Mouse (Mus musculus) stomach, embryonic 16.5 days (tissue): ENCODE measurements around the gene Crygs. TPM values are rescaled to one million over a fixed set of nuclear protein-coding genes. Genes with fewer than 3 reads are reported as not detected.
A peak's percentile ranks its signal among the peaks of the same experiment; 100 is the strongest.

Experiments
- ATAC-seq: fragments of 200-750 bp; cut with Nextera tagmentation; 2 replicates; pipeline ENCODE4 v1.8.0; 2017; ENCODE audit warnings: moderate number of reproducible peaks, moderate TSS enrichment; ENCODE audit not compliant: insufficient read depth, low FRiP score
- H3K27ac ChIP-seq: fragments of 300-500 bp; sonication (generic); 2 replicates; pipeline ENCODE4 v1.5.1; 2014; ENCODE audit warnings: low read length
- H3K27me3 ChIP-seq: fragments of 300-500 bp; sonication (generic); 2 replicates; pipeline ENCODE4 v1.6.1; 2014; ENCODE audit warnings: low read length, control low read depth, mixed read lengths; ENCODE audit not compliant: control insufficient read depth, insufficient read depth
- H3K36me3 ChIP-seq: fragments of 300-500 bp; sonication (generic); 2 replicates; pipeline ENCODE4 v1.6.1; 2014; ENCODE audit warnings: low read length; ENCODE audit not compliant: control insufficient read depth, insufficient read depth
- H3K4me1 ChIP-seq: fragments of 300-500 bp; sonication (generic); 2 replicates; pipeline ENCODE4 v1.6.1; 2014; ENCODE audit warnings: low read length, control low read depth, mixed read lengths; ENCODE audit not compliant: control insufficient read depth, insufficient read depth
- H3K4me2 ChIP-seq: fragments of 300-500 bp; sonication (generic); 2 replicates; pipeline ENCODE4 v1.6.1; 2014; ENCODE audit warnings: low read depth, low read length, mixed read lengths
- H3K4me3 ChIP-seq: fragments of 300-500 bp; sonication (generic); replicated peaks from 2 replicates; pipeline ENCODE4 v1.5.1; 2014; ENCODE audit warnings: mild to moderate bottlenecking, low read length
- H3K9ac ChIP-seq: fragments of 300-500 bp; sonication (generic); 2 replicates; pipeline ENCODE4 v1.6.1; 2014; ENCODE audit warnings: low read length
- H3K9me3 ChIP-seq: fragments of 300-500 bp; sonication (generic); replicated peaks from 2 replicates; pipeline ENCODE4 v1.6.1; 2016; ENCODE audit warnings: low read length, control low read depth; ENCODE audit not compliant: control insufficient read depth
- WGBS: fragments of 180-500 bp; shearing (Covaris S2); extraction: QIAGEN DNeasy Blood & Tissue Kit; methylation state at CpG from one replicate; pipeline ENCODE4 v1.1.7; 2014; 5-methylcytosine and 5-hydroxymethylcytosine counted together
- polyA plus RNA-seq: library from polyadenylated mRNA; unstranded; fragments of >200 nt; fragmentation: Nextera tagmentation; extraction: Ambion mirVana; gene quantifications from 2 replicates; pipeline ENCODE4 v1.2.1, GENCODE M21; 2015

Crygs gene
- polyA plus RNA-seq = not detected in 2 replicates

- Histone ChIP-seq H3K4me3 (no peak within 1 kb of the TSS), H3K27ac (no peak within 1 kb of the TSS), H3K36me3 (no peaks in the 10 kb centered on the region), H3K4me2 (no peak within 1 kb of the TSS), H3K4me1 (no peaks in the 10 kb centered on the region), H3K9ac (no peak within 1 kb of the TSS), H3K9me3 (no peaks in the 10 kb centered on the region), H3K27me3 (no peaks in the 10 kb centered on the region)
- no peak for ATAC-seq
- WGBS = 42% methylated on average over 2 of the region's 2 CpGs
Measured at GRCm38 (mm10) chr16:22811477-22811876, at the start of gene Crygs. Crygs (minus strand) TSS chr16:22811577.

GRCm38 (mm10) chr16:22857431-22858113, 46.2 kb upstream of the Crygs start, which contains the start of the genes Tbccd1 and Dnajb11:
Tbccd1 (minus strand) TSS chr16:22857669.
Dnajb11 (plus strand) TSS chr16:22857845.
- Histone ChIP-seq H3K9ac (peak within 1 kb of the TSS; percentile 94), H3K4me1 (peaks cover 10% of the 10 kb centered on the region), H3K9me3 (no peaks in the 10 kb centered on the region), H3K27ac (peak within 1 kb of the TSS; percentile 86), H3K36me3 (no peaks in the 10 kb centered on the region), H3K27me3 (no peaks in the 10 kb centered on the region), H3K4me2 (peak within 1 kb of the TSS; percentile 88), H3K4me3 (peak within 1 kb of the TSS; percentile 97)
- peak; percentile 99 for ATAC-seq
- under 1% methylated on average over 62 of the region's 62 CpGs for WGBS

- no peak for ATAC-seq
- Histone ChIP-seq H3K9ac (peak overlapping the region; percentile 77), H3K27ac (peak overlapping the region; percentile 86), H3K27me3 (no peaks in the 10 kb centered on the region), H3K4me2 (peak overlapping the region; percentile 88), H3K36me3 (no peaks in the 10 kb centered on the region), H3K4me1 (peaks cover 10% of the 10 kb centered on the region), H3K4me3 (peak overlapping the region; percentile 66), H3K9me3 (no peaks in the 10 kb centered on the region)
- 9% methylated on average over 9 of the region's 9 CpGs for WGBS
Measured at GRCm38 (mm10) chr16:22856773-22857172, 45.4 kb upstream of the Crygs start.

GRCm38 (mm10) chr16:22852709-22853108, 41.3 kb upstream of the Crygs start:
- no peak overlapping the region for H3K27ac ChIP-seq
- H3K4me2 ChIP-seq = no peak overlapping the region
- peaks cover 4% of the 10 kb centered on the region for H3K4me1 ChIP-seq
- no peaks in the 10 kb centered on the region for H3K36me3 ChIP-seq
- WGBS = 94% methylated on average over 4 of the region's 4 CpGs
- no peak overlapping the region for H3K9ac ChIP-seq
- H3K9me3 ChIP-seq = no peaks in the 10 kb centered on the region
- no peak overlapping the region for H3K4me3 ChIP-seq
- H3K27me3 ChIP-seq = no peaks in the 10 kb centered on the region
- ATAC-seq = no peak

- H3K27me3 ChIP-seq = no peaks in the 10 kb centered on the region
- H3K27ac ChIP-seq = no peak overlapping the region
- peaks cover 17% of the 10 kb centered on the region; the same call in 1 of the 2 replicates for H3K4me1 ChIP-seq
- H3K9me3 ChIP-seq = no peaks in the 10 kb centered on the region
- no peak overlapping the region for H3K9ac ChIP-seq
- 77% methylated on average over 1 of the region's 1 CpGs for WGBS
- no peaks in the 10 kb centered on the region for H3K36me3 ChIP-seq
- ATAC-seq = no peak
- no peak overlapping the region for H3K4me3 ChIP-seq
- H3K4me2 ChIP-seq = no peak overlapping the region
Measured at GRCm38 (mm10) chr16:22848331-22848730, 37.0 kb upstream of the Crygs start.

- no peak overlapping the region for H3K9ac ChIP-seq
- peaks cover 17% of the 10 kb centered on the region; the same call in 1 of the 2 replicates for H3K4me1 ChIP-seq
- H3K27me3 ChIP-seq = no peaks in the 10 kb centered on the region
- H3K9me3 ChIP-seq = no peaks in the 10 kb centered on the region
- no peak for ATAC-seq
- 90% methylated on average over 1 of the region's 1 CpGs for WGBS
- no peak overlapping the region for H3K27ac ChIP-seq
- H3K36me3 ChIP-seq = no peaks in the 10 kb centered on the region
- H3K4me2 ChIP-seq = no peak overlapping the region
- no peak overlapping the region for H3K4me3 ChIP-seq
Measured at GRCm38 (mm10) chr16:22847686-22848085, 36.3 kb upstream of the Crygs start.

- H3K27ac ChIP-seq = peak overlapping the region; percentile 31; the same call in 1 of the 2 replicates
- no peak for ATAC-seq
Measured at GRCm38 (mm10) chr16:22845481-22845880, 34.1 kb upstream of the Crygs start.

GRCm38 (mm10) chr16:22844834-22845233, 33.5 kb upstream of the Crygs start:
- H3K36me3 ChIP-seq = no peaks in the 10 kb centered on the region
- H3K4me2 ChIP-seq = peak overlapping the region; percentile 95
- ATAC-seq = no peak
- 60% methylated on average over 5 of the region's 5 CpGs for WGBS
- H3K27ac ChIP-seq = peak overlapping the region; percentile 31
- H3K27me3 ChIP-seq = no peaks in the 10 kb centered on the region
- H3K9ac ChIP-seq = peak overlapping the region; percentile 82
- H3K4me1 ChIP-seq = peaks cover 17% of the 10 kb centered on the region; the same call in 1 of the 2 replicates
- H3K4me3 ChIP-seq = peak overlapping the region; percentile 58
- H3K9me3 ChIP-seq = no peaks in the 10 kb centered on the region

More at GRCm38 (mm10) chr16:22845481-22845880, 34.1 kb upstream of the Crygs start:
- 86% methylated on average over 4 of the region's 4 CpGs for WGBS
- Histone ChIP-seq H3K36me3 (no peaks in the 10 kb centered on the region), H3K9ac (no peak overlapping the region), H3K4me1 (peaks cover 17% of the 10 kb centered on the region; the same call in 1 of the 2 replicates), H3K27me3 (no peaks in the 10 kb centered on the region), H3K4me3 (no peak overlapping the region), H3K9me3 (no peaks in the 10 kb centered on the region), H3K4me2 (no peak overlapping the region)

- peak; percentile 87 for ATAC-seq
- Histone ChIP-seq H3K36me3 (no peaks in the 10 kb centered on the region), H3K4me2 (peak overlapping the region; percentile 95), H3K4me1 (peaks cover 17% of the 10 kb centered on the region; the same call in 1 of the 2 replicates), H3K9me3 (no peaks in the 10 kb centered on the region), H3K27ac (peak overlapping the region; percentile 31), H3K9ac (peak overlapping the region; percentile 82), H3K27me3 (no peaks in the 10 kb centered on the region), H3K4me3 (peak overlapping the region; percentile 58)
- 6% methylated on average over 26 of the region's 26 CpGs for WGBS
Measured at GRCm38 (mm10) chr16:22844061-22844801, 32.9 kb upstream of the Crygs start.
